Mouse (Mus musculus) limb, embryonic 14.5 days (tissue): Measurements from ENCODE around the gene Zfp335. TPM values are rescaled to one million over a fixed set of nuclear protein-coding genes. Genes with fewer than 3 reads are reported as not detected.

Experiments
- ATAC-seq: fragments of 200-750 bp; cut with Nextera tagmentation; 2 replicates; pipeline ENCODE4 v1.8.0; 2017; ENCODE audit warnings: low read depth, moderate number of reproducible peaks, moderate TSS enrichment; ENCODE audit not compliant: low FRiP score
- DNase-seq: peaks from one replicate; pipeline ENCODE4 v3.0.0-alpha.2; 2015; ENCODE audit warnings: low spot score
- H3K27ac ChIP-seq: fragments of 300-500 bp; sonication (generic); replicated peaks from 2 replicates; pipeline ENCODE4 v1.5.1; 2014; ENCODE audit warnings: low read depth, mild to moderate bottlenecking, low read length, moderate library complexity, mixed read lengths
- H3K27me3 ChIP-seq: fragments of 300-500 bp; sonication (generic); 2 replicates; pipeline ENCODE4 v1.6.1; 2014; ENCODE audit warnings: low read length, mixed read lengths; ENCODE audit not compliant: control insufficient read depth, insufficient read depth
- H3K36me3 ChIP-seq: fragments of 300-500 bp; sonication (generic); 2 replicates; pipeline ENCODE4 v1.6.1; 2014; ENCODE audit warnings: mild to moderate bottlenecking, low read length, moderate library complexity, mixed read lengths; ENCODE audit not compliant: control insufficient read depth, insufficient read depth
- H3K4me1 ChIP-seq: fragments of 300-500 bp; sonication (generic); 2 replicates; pipeline ENCODE4 v1.6.1; 2014; ENCODE audit warnings: antibody characterized with exemption, low read length, mixed read lengths; ENCODE audit not compliant: control insufficient read depth, insufficient read depth
- H3K4me2 ChIP-seq: fragments of 300-500 bp; sonication (generic); replicated peaks from 2 replicates; pipeline ENCODE4 v1.6.1; 2014; ENCODE audit warnings: low read depth, mild to moderate bottlenecking, low read length, moderate library complexity; ENCODE audit not compliant: severe bottlenecking
- H3K4me3 ChIP-seq: fragments of 300-500 bp; sonication (generic); replicated peaks from 2 replicates; pipeline ENCODE4 v1.5.1; 2014; ENCODE audit warnings: low read length
- H3K9ac ChIP-seq: fragments of 300-500 bp; sonication (generic); 2 replicates; pipeline ENCODE4 v1.6.1; 2014; ENCODE audit warnings: mild to moderate bottlenecking, low read depth, low read length, moderate library complexity; ENCODE audit not compliant: severe bottlenecking
- H3K9me3 ChIP-seq: fragments of 300-500 bp; sonication (generic); 2 replicates; pipeline ENCODE4 v1.6.1; 2016; ENCODE audit warnings: low read length; ENCODE audit not compliant: control insufficient read depth
- POLR2A ChIP-seq: fragments of 200-500 bp; IDR thresholded peaks from 2 replicates; pipeline ENCODE4 v1.8.0; 2012; ENCODE audit warnings: inconsistent platforms, mild to moderate bottlenecking, moderate library complexity, borderline replicate concordance; ENCODE audit not compliant: insufficient read depth, insufficient read length; ENCODE audit errors: extremely low read depth
- WGBS: fragments of 180-500 bp; shearing (Covaris S2); extraction: QIAGEN DNeasy Blood & Tissue Kit; methylation state at CpG from one replicate; pipeline ENCODE4 v1.1.7; 2014; 5-methylcytosine and 5-hydroxymethylcytosine counted together
- polyA plus RNA-seq, 2 experiments: library from polyadenylated mRNA; depleted of rRNA in 1 of 2; stranded (reverse) in 1 of 2; unstranded in 1 of 2; fragments of >200 nt; fragmentation: Nextera tagmentation in 1 of 2; extraction: Ambion mirVana in 1 of 2; gene quantifications; 2 replicates each; pipeline versions ENCODE4 v1.2.1 to v1.2.3; 2012 to 2014

Zfp335 gene
- polyA plus RNA-seq, 2 experiments: 13.7 to 37.9 TPM

- no peak for TF ChIP-seq POLR2A
- Histone ChIP-seq H3K4me3 (no peak overlapping the region), H3K27me3 (no peaks in the 10 kb centered on the region), H3K4me2 (no peak overlapping the region), H3K27ac (peak overlapping the region; percentile 100; the same call in 1 of the 2 replicates), H3K36me3 (peaks cover 18% of the 10 kb centered on the region), H3K9ac (no peak overlapping the region), H3K4me1 (peaks cover 23% of the 10 kb centered on the region), H3K9me3 (no peaks in the 10 kb centered on the region)
- ATAC-seq (no peak), DNase-seq (no peak)
- 89% methylated on average over 8 of the region's 9 CpGs for WGBS
Measured at GRCm38 (mm10) chr2:164912749-164913427, 1.3 kb upstream of the Zfp335 start.

GRCm38 (mm10) chr2:164912151-164912550 is 594 bp upstream of the Zfp335 start:
- peak; percentile 24 for DNase-seq
- peak; percentile 21; the same call in 1 of the 2 replicates for ATAC-seq
- no peak for TF ChIP-seq POLR2A

GRCm38 (mm10) chr2:164910360-164911061 is 1.0 kb downstream of the Zfp335 start:
- peaks cover 15% of the 10 kb centered on the region for H3K4me1 ChIP-seq
- peak overlapping the region; percentile 82 for H3K4me3 ChIP-seq
- peak overlapping the region; percentile 96 for H3K9ac ChIP-seq
- H3K36me3 ChIP-seq: peaks cover 41% of the 10 kb centered on the region
- ATAC-seq: no peak
- H3K4me2 ChIP-seq: peak overlapping the region; percentile 80
- no peak for DNase-seq
- 6% methylated on average over 37 of the region's 37 CpGs for WGBS
- H3K27ac ChIP-seq: peak overlapping the region; percentile 100
- TF ChIP-seq POLR2A: no peak
- H3K27me3 ChIP-seq: no peaks in the 10 kb centered on the region
- H3K9me3 ChIP-seq: peaks cover 5% of the 10 kb centered on the region

More at GRCm38 (mm10) chr2:164912151-164912550, 594 bp upstream of the Zfp335 start:
- peaks cover 16% of the 10 kb centered on the region for H3K4me1 ChIP-seq
- H3K27me3 ChIP-seq: no peaks in the 10 kb centered on the region
- peak overlapping the region; percentile 100 for H3K27ac ChIP-seq
- H3K4me2 ChIP-seq: peak overlapping the region; percentile 80
- peaks cover 25% of the 10 kb centered on the region for H3K36me3 ChIP-seq
- peak overlapping the region; percentile 96 for H3K9ac ChIP-seq
- no peaks in the 10 kb centered on the region for H3K9me3 ChIP-seq
- 20% methylated on average over 12 of the region's 12 CpGs for WGBS
- H3K4me3 ChIP-seq: peak overlapping the region; percentile 82

- WGBS: 74% methylated on average over 1 of the region's 1 CpGs
Measured at GRCm38 (mm10) chr2:164909542-164909941, 2.0 kb downstream of the Zfp335 start.

DNA sequence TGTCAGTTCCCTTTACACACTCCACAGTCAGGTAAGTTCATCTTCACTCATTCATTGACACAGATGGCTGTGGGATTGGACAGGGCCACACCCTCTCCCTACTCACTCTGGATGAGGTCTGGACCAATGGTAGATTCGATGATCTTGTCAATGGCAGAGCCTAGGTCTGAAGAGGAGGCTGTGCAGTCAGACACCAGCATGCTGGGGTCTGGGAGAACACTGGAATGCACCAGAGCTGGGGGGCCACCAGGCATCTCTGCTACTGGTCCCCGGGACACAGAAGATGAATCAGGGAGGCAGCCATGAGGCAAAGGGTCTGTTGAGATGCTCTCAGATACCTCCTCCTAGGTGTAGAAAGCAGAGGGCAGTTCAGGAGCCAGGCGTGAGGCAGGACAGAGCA is 2.5 kb downstream of the Zfp335 start:
- 97% methylated on average over 3 of the region's 3 CpGs for WGBS
- peaks cover 15% of the 10 kb centered on the region for H3K4me1 ChIP-seq
- 0 out of 2 replicates have a peak overlapping the region, but pooled peaks have one; percentile 82 for H3K4me3 ChIP-seq
- peaks cover 5% of the 10 kb centered on the region for H3K9me3 ChIP-seq
- no peak for TF ChIP-seq POLR2A
- ATAC-seq (no peak), DNase-seq (no peak)
- H3K27ac ChIP-seq: no peak overlapping the region
- H3K9ac ChIP-seq: 0 out of 2 replicates have a peak overlapping the region, but pooled peaks have one; percentile 1
- peaks cover 55% of the 10 kb centered on the region for H3K36me3 ChIP-seq
- no peaks in the 10 kb centered on the region for H3K27me3 ChIP-seq
- 0 out of 2 replicates have a peak overlapping the region, but pooled peaks have one; percentile 80 for H3K4me2 ChIP-seq

More at GRCm38 (mm10) chr2:164909542-164909941, 2.0 kb downstream of the Zfp335 start:
- no peak overlapping the region; the same call in 1 of the 2 replicates for H3K9ac ChIP-seq
- peak overlapping the region; percentile 80 for H3K4me2 ChIP-seq
- DNase-seq (no peak), ATAC-seq (no peak)
- no peak overlapping the region for H3K27ac ChIP-seq
- TF ChIP-seq POLR2A: no peak
- H3K9me3 ChIP-seq: peaks cover 5% of the 10 kb centered on the region
- H3K4me3 ChIP-seq: peak overlapping the region; percentile 82
- no peaks in the 10 kb centered on the region for H3K27me3 ChIP-seq
- peaks cover 51% of the 10 kb centered on the region for H3K36me3 ChIP-seq
- H3K4me1 ChIP-seq: peaks cover 15% of the 10 kb centered on the region
